Mouse (Mus musculus) mouse embryonic stem cell (cell line): Measurements from ENCODE around the gene Tarbp1.
"Not testable (repeated sequence)": the region's sequence is repeated elsewhere in the genome, so short reads cannot be mapped to it uniquely, and the experiment has no call there.

Source experiments
- in situ Hi-C, 2 experiments: fragments of 300-500 bp; cut with MboI; formaldehyde crosslinking; loops; 1 replicate in 1 of 2; 3 replicates in 1 of 2; pipeline ENCODE4 v1.14.3; 2019 to 2020; ENCODE audit warnings: low sequenced_read_pairs in 2 of 2, low pct_unique_long_range_greater_than_20kb in 1 of 2, mixed read lengths in 1 of 2; ENCODE audit not compliant: unreplicated experiment in 1 of 2

The Tarbp1 gene

GRCm38 (mm10) chr8:126496915-126497314, 22.1 kb upstream of the Tarbp1 start:
- in situ Hi-C loops: loop anchor here in 1 of 2 experiments (5.0 to 10.0 kb wide), 3 partner anchors 80 to 428 kb away; no protein-coding TSS in a partner anchor

GRCm38 (mm10) chr8:126495461-126495860, 20.6 kb upstream of the Tarbp1 start:
- in situ Hi-C loops: loop anchor here in 1 of 2 experiments (5.0 to 10.0 kb wide), 3 partner anchors 82 to 429 kb away; no protein-coding TSS in a partner anchor

- in situ Hi-C loops: loop anchor here in 1 of 2 experiments (5.0 to 10.0 kb wide), 3 partner anchors 83 to 430 kb away; no protein-coding TSS in a partner anchor
These were observed 19.6 kb upstream of the Tarbp1 start for GRCm38 (mm10) chr8:126494160-126495110.

GRCm38 (mm10) chr8:126482938-126483337, 8.1 kb upstream of the Tarbp1 start:
- in situ Hi-C loops: loop anchor here in 1 of 2 experiments (10.0 kb wide), 1 partner anchor 218 kb away; no protein-coding TSS in a partner anchor

- in situ Hi-C loops: loop anchor here in 1 of 2 experiments (10.0 kb wide), 1 partner anchor 218 kb away; no protein-coding TSS in a partner anchor
These were observed 7.5 kb upstream of the Tarbp1 start for GRCm38 (mm10) chr8:126482348-126482720.

GRCm38 (mm10) chr8:126481494-126482347, 6.9 kb upstream of the Tarbp1 start:
- in situ Hi-C loops: loop anchor here in 1 of 2 experiments (10.0 kb wide), 1 partner anchor 217 kb away; no protein-coding TSS in a partner anchor

GRCm38 (mm10) chr8:126480366-126480765, 5.5 kb upstream of the Tarbp1 start:
- in situ Hi-C loops: loop anchor here in 1 of 2 experiments (10.0 kb wide), 1 partner anchor 216 kb away; no protein-coding TSS in a partner anchor

GRCm38 (mm10) chr8:126478714-126479113, 3.8 kb upstream of the Tarbp1 start:
- in situ Hi-C loops: no loop called here

- in situ Hi-C loops: not testable (repeated sequence)
These were observed 1.4 kb upstream of the Tarbp1 start for GRCm38 (mm10) chr8:126476151-126476855.

GRCm38 (mm10) chr8:126475738-126476137, 873 bp upstream of the Tarbp1 start:
- in situ Hi-C loops: not testable (repeated sequence)

GRCm38 (mm10) chr8:126473802-126474298, 1.0 kb downstream of the Tarbp1 start:
- in situ Hi-C loops: no loop called here

- in situ Hi-C loops: no loop called here
These were observed 10.8 kb downstream of the Tarbp1 start for GRCm38 (mm10) chr8:126464071-126464470.

GRCm38 (mm10) chr8:126461735-126462134, 13.1 kb downstream of the Tarbp1 start:
- in situ Hi-C loops: no loop called here

- in situ Hi-C loops: no loop called here
These were observed 14.6 kb downstream of the Tarbp1 start for GRCm38 (mm10) chr8:126460274-126460673.

- in situ Hi-C loops: no loop called here
These were observed 19.5 kb downstream of the Tarbp1 start for GRCm38 (mm10) chr8:126455383-126455782.

GRCm38 (mm10) chr8:126451158-126451557, 23.7 kb downstream of the Tarbp1 start:
- in situ Hi-C loops: no loop called here

- in situ Hi-C loops: no loop called here
These were observed 35.9 kb downstream of the Tarbp1 start for GRCm38 (mm10) chr8:126438937-126439336.

- in situ Hi-C loops: no loop called here
These were observed 41.0 kb downstream of the Tarbp1 start for GRCm38 (mm10) chr8:126433827-126434226.
